Mouse (Mus musculus) midbrain, postnatal 0 days (tissue): ENCODE data around the gene Fam172a. TPM values are rescaled to one million over a fixed set of nuclear protein-coding genes. Genes with fewer than 3 reads are reported as not detected.

Experiments used
- ATAC-seq: fragments of 200-750 bp; cut with Nextera tagmentation; 2 replicates; pipeline ENCODE4 v1.8.0; 2017; ENCODE audit warnings: moderate number of reproducible peaks, mild to moderate bottlenecking, moderate TSS enrichment, moderate library complexity; ENCODE audit not compliant: low FRiP score
- DNase-seq: peaks from one replicate; pipeline ENCODE4 v3.0.0-alpha.2; 2015; ENCODE audit warnings: low spot score
- H3K27ac ChIP-seq: fragments of 300-500 bp; sonication (generic); 2 replicates; pipeline ENCODE4 v1.5.1; 2014; ENCODE audit warnings: low read depth, mild to moderate bottlenecking, low read length, mixed read lengths
- H3K27me3 ChIP-seq: fragments of 300-500 bp; sonication (generic); 2 replicates; pipeline ENCODE4 v1.6.1; 2014; ENCODE audit warnings: low read length, control low read depth, mixed read lengths; ENCODE audit not compliant: insufficient read depth
- H3K36me3 ChIP-seq: fragments of 300-500 bp; sonication (generic); 2 replicates; pipeline ENCODE4 v1.6.1; 2014; ENCODE audit warnings: low read length, control low read depth, mixed read lengths; ENCODE audit not compliant: insufficient read depth
- H3K4me1 ChIP-seq: fragments of 300-500 bp; sonication (generic); 2 replicates; pipeline ENCODE4 v1.6.1; 2014; ENCODE audit warnings: mild to moderate bottlenecking, control low read depth, antibody characterized with exemption, low read length, mixed read lengths; ENCODE audit not compliant: insufficient read depth
- H3K4me2 ChIP-seq: fragments of 300-500 bp; sonication (generic); 2 replicates; pipeline ENCODE4 v1.6.1; 2014; ENCODE audit warnings: low read depth, mild to moderate bottlenecking, low read length, mixed read lengths; ENCODE audit not compliant: poor library complexity, severe bottlenecking
- H3K4me3 ChIP-seq: fragments of 300-500 bp; sonication (generic); 2 replicates; pipeline ENCODE4 v1.5.1; 2014; ENCODE audit warnings: low read depth, mild to moderate bottlenecking, low read length, moderate library complexity
- H3K9ac ChIP-seq: fragments of 300-500 bp; sonication (generic); replicated peaks from 2 replicates; pipeline ENCODE4 v1.6.1; 2014; ENCODE audit warnings: mild to moderate bottlenecking, low read length, moderate library complexity, mixed read lengths; ENCODE audit not compliant: poor library complexity, severe bottlenecking
- H3K9me3 ChIP-seq: fragments of 300-500 bp; sonication (generic); 2 replicates; pipeline ENCODE4 v1.6.1; 2016; ENCODE audit warnings: low read length, control low read depth
- CTCF ChIP-seq: IDR thresholded peaks from 2 replicates; pipeline ENCODE4 v1.5.1; 2016; ENCODE audit warnings: antibody characterized with exemption, mild to moderate bottlenecking
- WGBS: fragments of 180-500 bp; shearing (Covaris S2); extraction: QIAGEN DNeasy Blood & Tissue Kit; methylation state at CpG from one replicate; pipeline ENCODE4 v1.1.7; 2014; 5-methylcytosine and 5-hydroxymethylcytosine counted together
- polyA plus RNA-seq: library from polyadenylated mRNA; unstranded; fragments of >200 nt; fragmentation: Nextera tagmentation; extraction: Ambion mirVana; gene quantifications from 2 replicates; pipeline ENCODE4 v1.2.1, GENCODE M21; 2015
- total RNA-seq: library from RNA; depleted of rRNA; stranded (reverse); fragments of >200 nt; gene quantifications from 2 replicates; pipeline ENCODE4 v1.2.3, GENCODE M21; 2014

The Fam172a gene
- total and polyA plus RNA-seq, 2 experiments from 2014 or later = 25.3 to 43.4 TPM

DNA sequence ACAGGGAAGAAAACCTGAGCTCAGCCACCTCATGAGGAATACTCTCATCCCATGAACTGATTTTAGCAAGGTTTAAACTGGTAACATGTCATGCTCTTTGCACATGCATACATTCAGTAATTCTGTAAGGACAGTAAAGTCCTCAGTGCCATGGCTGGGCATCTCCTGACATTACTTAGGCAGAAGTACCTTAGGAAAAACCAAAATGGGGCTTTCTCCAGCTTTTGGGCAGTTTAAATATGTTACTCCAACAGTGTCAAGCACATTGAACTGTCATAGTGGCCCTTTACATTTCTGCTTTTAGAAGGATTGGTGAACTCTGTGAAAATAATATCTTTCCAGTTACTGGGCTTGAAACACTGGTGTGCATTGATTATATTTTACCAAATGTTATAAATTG lies 463.1 kb downstream of the Fam172a start:
- H3K27ac ChIP-seq = no peak overlapping the region
- peaks cover 3% of the 10 kb centered on the region; the same call in 1 of the 2 replicates for H3K4me1 ChIP-seq
- no peak overlapping the region for H3K4me3 ChIP-seq
- DNase-seq (no peak), ATAC-seq (no peak)
- no peak for TF ChIP-seq CTCF
- no peak overlapping the region for H3K9ac ChIP-seq
- no peaks in the 10 kb centered on the region for H3K9me3 ChIP-seq
- no peaks in the 10 kb centered on the region for H3K36me3 ChIP-seq
- peaks cover 26% of the 10 kb centered on the region; the same call in 1 of the 2 replicates for H3K27me3 ChIP-seq
- no peak overlapping the region for H3K4me2 ChIP-seq

DNA sequence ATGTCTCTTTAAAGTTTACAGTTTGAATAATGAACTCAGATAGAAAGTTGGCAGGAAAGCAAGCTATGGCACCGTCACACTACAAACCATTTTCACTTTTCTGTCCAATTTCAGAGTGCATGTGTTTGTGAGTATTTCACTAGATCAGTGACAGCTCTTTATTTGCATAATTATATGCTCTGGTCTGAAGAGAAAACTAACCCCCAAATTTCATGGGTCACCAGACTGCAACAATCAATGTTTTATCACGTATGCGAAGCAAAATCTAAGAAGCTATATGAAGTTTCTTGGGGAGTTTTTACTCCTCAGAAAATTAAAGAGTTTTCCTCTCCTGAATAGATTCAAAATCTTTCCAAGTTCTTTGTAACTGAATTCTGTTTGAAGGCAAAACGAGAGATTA lies 466.3 kb downstream of the Fam172a start:
- no peak overlapping the region for H3K9ac ChIP-seq
- no peaks in the 10 kb centered on the region for H3K36me3 ChIP-seq
- no peak overlapping the region for H3K4me3 ChIP-seq
- no peak overlapping the region for H3K4me2 ChIP-seq
- no peaks in the 10 kb centered on the region for H3K9me3 ChIP-seq
- no peak for TF ChIP-seq CTCF
- H3K27ac ChIP-seq = no peak overlapping the region
- H3K27me3 ChIP-seq = peaks cover 36% of the 10 kb centered on the region; the same call in 1 of the 2 replicates
- H3K4me1 ChIP-seq = no peaks in the 10 kb centered on the region
- 48% methylated on average over 4 of the region's 4 CpGs for WGBS
- ATAC-seq (no peak), DNase-seq (no peak)

DNA sequence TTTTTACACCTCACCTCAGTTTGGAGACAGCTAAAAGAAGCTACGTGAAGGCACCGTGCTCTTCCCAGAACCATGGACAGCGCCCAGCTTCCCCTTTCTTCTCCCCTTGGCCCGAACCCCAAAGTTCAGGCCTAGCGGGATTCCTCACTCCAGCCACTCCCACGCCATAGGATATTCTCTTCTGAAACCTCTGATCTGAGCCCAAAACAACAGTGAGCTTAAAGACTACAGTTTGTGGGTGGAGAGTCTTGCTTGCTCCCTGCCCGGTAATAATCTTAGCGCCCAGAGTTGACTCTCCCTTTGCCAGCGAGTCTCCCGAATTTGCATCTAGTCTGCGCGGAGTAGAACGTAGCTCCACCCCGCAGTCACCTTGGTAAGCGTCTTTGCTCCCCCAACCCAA lies 469.5 kb downstream of the Fam172a start:
- H3K9ac ChIP-seq = no peak overlapping the region
- H3K4me2 ChIP-seq = 0 out of 2 replicates have a peak overlapping the region, but pooled peaks have one; percentile 12
- no peak overlapping the region for H3K27ac ChIP-seq
- DNase-seq (no peak), ATAC-seq (no peak)
- 11% methylated on average over 15 of the region's 15 CpGs for WGBS
- no peak for TF ChIP-seq CTCF
- peaks cover 44% of the 10 kb centered on the region; the same call in 1 of the 2 replicates for H3K27me3 ChIP-seq
- no peaks in the 10 kb centered on the region for H3K36me3 ChIP-seq
- H3K4me1 ChIP-seq = no peaks in the 10 kb centered on the region
- peak overlapping the region; percentile 9; the same call in 1 of the 2 replicates for H3K4me3 ChIP-seq
- H3K9me3 ChIP-seq = no peaks in the 10 kb centered on the region

DNA sequence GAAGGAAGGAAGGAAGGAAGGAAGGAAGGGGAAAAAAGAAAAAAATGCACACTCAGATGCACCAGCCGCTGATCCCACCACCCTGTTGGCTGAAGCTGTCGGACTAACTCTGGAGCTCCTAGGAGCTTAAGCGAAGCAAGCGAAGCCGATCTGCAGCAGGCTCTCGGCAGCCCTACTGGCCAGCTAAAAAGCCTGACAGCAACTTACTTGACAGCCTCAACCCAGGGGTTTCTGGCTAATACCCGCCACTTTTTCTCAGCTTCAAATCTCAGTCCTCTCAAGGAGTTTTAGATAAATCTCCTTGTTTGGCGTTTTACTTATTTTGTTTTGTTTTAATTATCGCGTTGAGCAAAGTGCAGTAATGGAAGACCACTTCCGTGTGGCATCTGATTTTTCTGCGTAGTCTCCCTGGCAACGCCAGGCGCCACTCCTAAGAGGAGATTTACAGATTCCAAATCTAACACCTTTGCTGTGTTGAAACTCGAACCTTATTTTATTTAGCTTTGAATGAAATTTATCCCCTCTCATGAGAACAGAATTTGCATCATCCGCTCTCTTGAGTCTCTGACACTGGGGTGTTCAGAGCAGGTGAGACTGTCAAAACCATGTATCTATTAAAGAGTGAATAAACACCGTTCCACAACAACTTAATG lies 470.3 kb downstream of the Fam172a start:
- Histone ChIP-seq H3K4me1 (no peaks in the 10 kb centered on the region), H3K36me3 (no peaks in the 10 kb centered on the region), H3K9ac (no peak overlapping the region), H3K27ac (no peak overlapping the region), H3K4me3 (peak overlapping the region; percentile 6; the same call in 1 of the 2 replicates), H3K9me3 (no peaks in the 10 kb centered on the region), H3K27me3 (peaks cover 44% of the 10 kb centered on the region; the same call in 1 of the 2 replicates), H3K4me2 (peak overlapping the region; percentile 32)
- ATAC-seq = no peak
- 5% methylated on average over 17 of the region's 17 CpGs for WGBS
- TF ChIP-seq CTCF = no peak
- DNase-seq = peak; percentile 60

DNA sequence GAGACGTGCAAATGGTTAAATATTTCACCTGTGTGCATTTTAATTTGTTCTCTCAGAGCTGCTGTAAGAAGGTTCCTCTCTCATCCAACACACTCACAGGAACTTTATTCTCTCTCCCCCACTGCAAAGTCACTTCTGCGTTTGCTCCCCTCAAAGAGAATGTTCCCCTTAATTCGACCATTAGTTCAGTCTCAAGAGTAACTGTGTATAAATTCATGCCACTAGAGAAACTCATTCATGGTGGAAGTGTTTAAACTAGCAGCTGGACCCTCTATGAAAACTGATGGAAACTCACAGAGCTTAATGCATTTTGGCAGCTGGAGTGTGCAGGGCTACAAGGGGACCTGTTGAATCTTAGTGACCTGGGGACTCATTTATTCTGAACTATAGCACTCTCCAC lies 471.0 kb downstream of the Fam172a start:
- Histone ChIP-seq H3K9me3 (no peaks in the 10 kb centered on the region), H3K4me1 (no peaks in the 10 kb centered on the region), H3K4me3 (no peak overlapping the region), H3K4me2 (no peak overlapping the region), H3K36me3 (no peaks in the 10 kb centered on the region), H3K9ac (no peak overlapping the region), H3K27ac (no peak overlapping the region), H3K27me3 (peaks cover 46% of the 10 kb centered on the region)
- no peak for DNase-seq
- ATAC-seq = no peak
- 11% methylated on average over 3 of the region's 3 CpGs for WGBS
- no peak for TF ChIP-seq CTCF

DNA sequence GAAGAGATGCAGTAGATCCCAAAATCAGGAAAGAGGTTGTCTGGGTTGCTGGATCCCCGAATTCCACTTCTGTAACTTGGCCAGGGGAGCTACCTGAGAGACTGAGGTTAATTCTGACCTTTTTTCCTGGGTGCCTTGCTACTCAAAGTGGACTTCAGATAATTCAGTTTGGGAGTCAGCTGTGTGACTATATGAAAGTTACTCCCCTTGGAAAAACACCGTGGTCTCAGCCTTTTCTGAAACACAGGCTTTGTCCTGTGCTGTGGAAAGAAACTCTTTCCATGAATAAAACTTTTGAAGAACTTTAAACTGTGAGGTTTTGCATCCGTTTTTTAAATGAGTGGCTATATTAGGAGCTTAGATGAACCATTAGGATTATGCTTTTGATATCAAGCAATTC lies 472.4 kb downstream of the Fam172a start:
- Histone ChIP-seq H3K27ac (no peak overlapping the region), H3K4me2 (no peak overlapping the region), H3K36me3 (no peaks in the 10 kb centered on the region), H3K4me1 (0 out of 2 replicates have a peak, but pooled peaks cover 1% of the 10 kb centered on the region), H3K9me3 (no peaks in the 10 kb centered on the region), H3K4me3 (no peak overlapping the region), H3K27me3 (peaks cover 51% of the 10 kb centered on the region), H3K9ac (no peak overlapping the region)
- no peak for ATAC-seq
- WGBS = 29% methylated on average over 3 of the region's 3 CpGs
- no peak for TF ChIP-seq CTCF
- no peak for DNase-seq
